Mouse (Mus musculus): ENCODE measurements around the gene Wdr46.

DNA sequence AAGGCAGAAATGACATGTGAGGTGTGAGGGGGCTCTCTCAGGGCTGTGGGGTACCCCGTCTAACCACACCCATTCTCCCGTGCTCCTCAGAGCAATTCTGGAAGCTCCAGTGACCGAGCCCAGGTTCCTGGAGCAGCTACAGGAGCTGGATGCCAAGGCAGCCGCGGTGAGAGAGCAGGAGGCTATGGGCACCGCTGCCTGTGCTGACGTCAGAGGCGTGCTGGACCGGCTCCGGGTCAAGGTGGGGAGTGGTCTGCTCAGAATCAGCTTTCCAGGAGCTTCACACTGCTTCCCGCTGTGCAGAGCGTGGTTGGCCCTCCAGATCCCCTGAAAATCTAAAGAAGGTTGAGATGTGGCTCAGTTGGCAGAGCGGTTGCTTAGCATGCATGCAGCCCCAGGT is 18.7 kb downstream of the Wdr46 start:
- TF ChIP-seq CTCF (IDR thresholded peaks at IDR 0.05; ENCODE audit: control insufficient read depth, insufficient read depth, insufficient read length) (no peak), CEBPB (IDR thresholded peaks at IDR 0.05; ENCODE audit: low read depth) (no peak), MYOD1 (IDR thresholded peaks at IDR 0.05; ENCODE audit: control insufficient read depth, insufficient read length, low read depth) (no peak), MYOG (IDR thresholded peaks at IDR 0.05; ENCODE audit: control insufficient read depth, extremely low read depth, insufficient read length) (no peak)
